Mouse (Mus musculus) erythroblast, embryonic 14.5 days (primary cell): ENCODE measurements around the gene Gipc2.

ENCODE experiments used
- GATA1 ChIP-seq: IDR thresholded peaks from 2 replicates; pipeline ENCODE4 v1.6.1; 2012; ENCODE audit warnings: low read length, inconsistent platforms, mixed read lengths
- TAL1 ChIP-seq: IDR thresholded peaks from 3 replicates; pipeline ENCODE4 v1.6.1; 2012; ENCODE audit warnings: low read length, inconsistent platforms, mixed read lengths

DNA sequence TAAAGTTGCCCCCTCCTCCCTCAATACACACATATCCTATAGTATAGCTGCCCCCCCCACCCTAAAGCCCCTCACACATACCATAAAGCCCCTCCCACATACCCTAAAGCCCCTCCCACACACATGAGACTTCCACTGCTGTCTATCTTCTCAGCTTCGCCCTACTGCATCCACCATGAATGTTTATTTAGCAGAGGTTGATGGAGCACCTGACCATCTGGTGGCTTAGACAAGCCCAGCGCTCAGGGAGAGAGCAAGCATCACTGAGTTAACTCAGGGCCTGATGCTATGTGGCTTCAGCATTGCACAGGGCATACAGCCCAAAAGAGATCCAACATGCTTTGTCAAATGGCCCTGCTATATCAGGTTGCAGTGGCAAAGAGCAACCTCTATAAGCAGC lies 12.9 kb downstream of the Gipc2 start:
- no peak for TF ChIP-seq TAL1
- TF ChIP-seq GATA1 = no peak
